Mouse (Mus musculus): ENCODE data around the gene Hist2h2bb.
"Not testable (repeated sequence)": the region's sequence is repeated elsewhere in the genome, so short reads cannot be mapped to it uniquely, and the experiment has no call there.

Hist2h2bb gene

GRCm38 (mm10) chr3:96266132-96266710, 3.3 kb upstream of the Hist2h2bb start:
- DNase-seq = no peak

DNA sequence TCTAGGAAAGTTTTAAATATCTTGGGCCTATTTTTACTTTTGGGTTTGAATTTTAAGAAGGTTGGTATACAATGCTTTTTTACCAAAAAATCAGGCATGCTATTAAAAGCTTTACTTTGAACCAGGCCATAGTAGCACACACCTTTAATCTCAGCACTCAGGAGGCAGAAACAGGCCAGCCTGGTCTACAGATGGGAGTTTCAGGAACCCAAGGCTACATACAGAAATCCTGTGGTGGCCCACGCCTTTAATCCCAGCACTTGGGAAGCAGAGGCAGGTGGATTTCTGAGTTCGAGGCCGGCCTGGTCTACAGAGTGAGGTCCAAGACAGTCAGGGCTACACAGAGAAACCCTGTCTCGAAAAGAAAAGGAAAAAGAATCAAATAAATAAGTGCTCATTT, 2.0 kb upstream of the Hist2h2bb start:
- DNase-seq = no peak

- DNase-seq = peak; percentile 64
These were observed 1.3 kb upstream of the Hist2h2bb start, which contains the start of gene Hist2h3b for GRCm38 (mm10) chr3:96268051-96268775. Gene Hist2h3b, plus strand, starts transcription at chr3:96268654.

DNA sequence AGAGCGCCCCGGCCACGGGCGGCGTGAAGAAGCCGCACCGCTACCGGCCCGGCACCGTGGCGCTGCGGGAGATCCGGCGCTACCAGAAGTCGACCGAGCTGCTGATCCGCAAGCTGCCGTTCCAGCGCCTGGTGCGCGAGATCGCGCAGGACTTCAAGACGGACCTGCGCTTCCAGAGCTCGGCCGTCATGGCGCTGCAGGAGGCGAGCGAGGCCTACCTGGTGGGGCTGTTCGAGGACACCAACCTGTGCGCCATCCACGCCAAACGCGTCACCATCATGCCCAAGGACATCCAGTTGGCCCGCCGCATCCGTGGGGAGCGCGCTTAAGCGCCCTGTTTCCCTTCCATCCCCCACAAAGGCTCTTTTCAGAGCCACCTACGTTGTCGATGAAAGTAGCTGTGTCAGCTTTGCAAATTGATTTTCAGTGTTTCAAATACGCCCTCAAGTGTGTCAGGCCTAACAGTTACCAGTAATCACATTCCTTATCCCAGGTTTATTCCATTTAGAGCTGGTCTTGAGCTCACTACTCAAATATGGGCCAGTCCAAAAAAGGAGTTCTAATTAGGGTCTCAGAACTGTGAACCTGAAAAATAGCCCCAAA, 675 bp upstream of the Hist2h2bb start:
- not testable (repeated sequence) for DNase-seq

DNA sequence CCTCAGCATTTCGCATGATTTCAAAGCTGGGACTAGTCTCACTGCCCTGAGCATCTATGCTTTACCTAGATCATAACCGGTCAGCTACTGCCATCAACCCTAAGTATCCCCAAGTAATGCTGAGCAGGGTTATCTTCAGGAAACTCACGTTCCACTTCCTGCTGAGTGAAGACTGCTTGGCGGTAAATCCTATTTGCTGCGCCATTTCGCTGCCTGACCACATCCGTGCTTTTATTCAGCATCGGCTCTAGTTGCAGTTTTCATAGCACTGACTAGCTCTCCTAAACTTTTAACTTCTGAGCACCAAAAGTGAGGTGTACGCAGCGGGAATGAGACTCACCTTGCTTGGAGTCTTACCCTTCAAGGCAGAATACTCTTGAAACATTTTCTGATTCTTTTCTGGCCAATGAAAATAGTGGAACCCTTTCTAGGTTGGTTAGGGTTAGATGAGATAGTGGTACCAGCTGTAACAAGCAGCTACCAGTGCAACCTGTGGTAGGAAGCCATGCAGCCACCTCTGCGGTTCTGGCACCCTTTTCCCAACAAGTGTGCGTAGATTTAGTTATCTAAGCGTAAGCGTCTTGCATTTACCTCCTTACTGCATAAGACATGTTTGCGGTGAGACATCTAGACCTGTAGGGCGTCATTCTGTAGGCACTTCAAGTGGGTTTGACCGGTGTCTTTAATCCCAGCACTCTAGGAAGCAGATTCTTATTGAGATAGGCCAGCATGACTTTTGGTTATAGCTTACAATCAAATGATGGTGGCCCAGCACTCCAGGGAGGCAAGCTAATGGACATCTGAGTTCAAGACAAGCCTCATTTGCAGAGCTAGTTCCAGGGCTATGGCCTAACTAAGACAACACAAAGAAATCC, 4.3 kb downstream of the Hist2h2bb start:
- DNase-seq = no peak

GRCm38 (mm10) chr3:96277428-96277799, 7.9 kb downstream of the Hist2h2bb start:
- DNase-seq = peak; percentile 51

- peak; percentile 92 for DNase-seq
These were observed 8.5 kb downstream of the Hist2h2bb start for GRCm38 (mm10) chr3:96277800-96278624.

- DNase-seq = no peak
These were observed 11.1 kb downstream of the Hist2h2bb start for GRCm38 (mm10) chr3:96280660-96281059.

- peak; percentile 43 for DNase-seq
These were observed 14.9 kb downstream of the Hist2h2bb start for GRCm38 (mm10) chr3:96284457-96284856.

- not testable (repeated sequence) for DNase-seq
These were observed 17.8 kb downstream of the Hist2h2bb start for GRCm38 (mm10) chr3:96287334-96287733.

- DNase-seq = no peak
These were observed 19.6 kb downstream of the Hist2h2bb start for GRCm38 (mm10) chr3:96289201-96289600.

DNA sequence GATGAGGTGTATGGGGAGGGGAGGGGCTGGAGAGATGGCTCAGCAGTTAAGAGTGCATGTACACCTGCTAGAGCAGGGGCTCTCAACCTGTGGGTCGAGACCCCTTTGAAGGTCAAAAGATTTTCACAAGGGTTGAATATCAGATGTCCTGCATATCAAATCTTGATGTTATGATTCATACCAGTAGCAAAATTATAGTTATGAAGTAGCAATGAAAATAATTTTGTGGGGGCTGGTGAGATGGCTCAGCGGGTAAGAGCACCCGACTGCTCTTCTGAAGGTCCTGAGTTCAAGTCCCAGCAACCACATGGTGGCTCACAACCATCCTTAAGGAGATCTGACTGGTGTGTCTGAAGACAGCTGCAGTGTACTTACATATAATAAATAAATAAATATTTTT, 21.2 kb downstream of the Hist2h2bb start:
- not testable (repeated sequence) for DNase-seq

DNA sequence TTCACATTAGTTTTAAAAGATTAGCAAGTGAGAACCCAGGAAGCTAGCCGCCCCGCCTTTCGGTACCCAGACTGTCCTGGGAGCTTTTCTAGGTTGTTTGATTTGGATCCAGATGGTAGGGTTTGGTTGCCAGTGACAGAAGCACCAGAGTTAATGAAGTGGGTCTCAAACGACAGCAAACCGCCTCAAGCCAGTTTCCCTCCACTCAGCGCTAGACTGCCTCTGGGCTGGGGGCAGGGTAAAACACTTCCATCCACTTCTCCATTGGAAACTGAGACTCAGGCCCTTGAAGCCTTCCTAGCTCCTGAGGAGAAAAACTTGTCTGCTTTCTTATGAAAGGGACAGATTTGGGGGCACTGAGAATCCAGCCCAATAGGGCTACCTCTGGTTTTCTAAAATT, 23.1 kb downstream of the Hist2h2bb start:
- no peak for DNase-seq

DNA sequence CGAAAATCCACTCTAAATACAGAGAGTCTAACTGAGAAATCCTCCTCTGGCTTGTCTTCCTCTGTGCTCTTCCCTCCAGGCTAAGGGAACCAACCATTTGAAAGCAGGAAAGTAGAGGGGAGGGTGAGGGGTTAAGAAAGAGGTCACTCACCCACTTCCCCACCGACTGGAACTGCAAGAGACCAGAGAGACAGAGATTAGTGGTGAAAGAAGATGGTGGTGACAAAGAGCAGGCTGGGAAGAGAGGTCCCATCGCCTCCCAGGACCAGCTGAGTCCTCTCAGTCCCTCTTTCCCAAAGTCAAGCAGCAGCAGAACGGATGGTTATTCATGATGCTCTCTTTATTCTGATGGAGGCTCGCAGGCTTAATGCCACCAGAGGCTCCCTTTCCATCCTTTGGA, 23.8 kb downstream of the Hist2h2bb start:
- DNase-seq = no peak

- no peak for DNase-seq
These were observed 24.2 kb downstream of the Hist2h2bb start, which contains the start of gene Fcgr1 for GRCm38 (mm10) chr3:96293787-96294186. Gene Fcgr1, minus strand, starts transcription at chr3:96293969.

GRCm38 (mm10) chr3:96298360-96298759, 28.8 kb downstream of the Hist2h2bb start:
- DNase-seq = no peak

- DNase-seq = no peak
These were observed 30.0 kb downstream of the Hist2h2bb start for GRCm38 (mm10) chr3:96299562-96299961.

DNA sequence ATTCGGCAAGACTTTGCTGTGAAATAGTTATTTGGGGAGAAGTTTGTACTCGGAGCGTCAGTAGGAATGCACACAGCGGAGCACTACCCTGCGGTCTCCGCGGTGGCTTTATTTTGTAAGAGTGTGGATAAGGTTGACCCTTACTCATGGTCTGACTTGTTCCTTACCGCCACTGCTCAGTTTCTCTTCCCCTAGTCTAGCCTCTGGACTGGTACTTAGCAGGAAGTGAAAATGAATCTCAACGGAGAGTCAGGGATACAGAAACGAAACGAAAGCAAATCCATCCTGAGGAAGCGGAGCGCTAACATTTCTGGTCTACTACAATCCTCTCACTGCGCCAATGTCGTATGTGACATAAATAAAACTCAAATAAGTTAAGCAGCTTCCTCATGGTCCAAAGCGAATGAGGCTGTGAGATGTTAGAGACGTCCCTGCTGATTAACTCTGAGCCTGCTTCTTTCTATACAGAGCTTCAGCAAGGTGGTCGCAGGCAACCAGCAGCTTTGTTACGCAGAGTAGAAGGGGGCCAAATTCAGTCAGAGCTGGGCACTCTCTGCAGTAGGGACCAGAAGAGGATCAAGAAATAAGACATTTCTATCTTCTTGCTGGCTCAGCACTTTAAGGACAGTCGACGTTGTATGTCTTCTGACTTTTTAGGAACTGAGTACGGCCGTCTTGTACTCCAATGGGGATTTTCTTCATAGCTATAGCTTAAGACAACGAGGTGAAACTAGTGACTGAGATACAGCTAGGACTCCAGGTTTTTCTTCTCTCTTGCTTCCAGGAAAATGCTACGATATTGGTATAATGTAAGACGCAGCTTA, 31.4 kb downstream of the Hist2h2bb start:
- DNase-seq = no peak

GRCm38 (mm10) chr3:96302076-96302475, 32.5 kb downstream of the Hist2h2bb start:
- DNase-seq = no peak

DNA sequence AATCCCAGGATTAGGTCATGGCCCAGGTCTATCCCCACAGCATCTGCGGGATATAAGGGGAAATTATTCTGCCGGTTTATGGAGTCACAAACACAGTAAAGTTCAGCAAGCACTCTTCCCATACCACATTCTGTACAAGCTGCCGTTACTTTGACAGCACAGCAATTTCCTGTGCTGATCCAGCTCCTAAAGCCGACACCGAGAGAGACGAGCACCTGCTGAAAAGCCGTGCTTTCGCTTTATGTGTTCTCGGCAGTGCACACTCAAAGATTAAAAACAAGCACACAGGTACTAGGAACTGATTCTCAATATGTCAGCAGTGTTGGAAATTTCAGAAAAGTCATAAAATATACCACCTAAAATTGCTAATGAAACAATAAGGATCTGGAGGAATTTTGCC, 37.0 kb downstream of the Hist2h2bb start:
- DNase-seq = no peak

DNA sequence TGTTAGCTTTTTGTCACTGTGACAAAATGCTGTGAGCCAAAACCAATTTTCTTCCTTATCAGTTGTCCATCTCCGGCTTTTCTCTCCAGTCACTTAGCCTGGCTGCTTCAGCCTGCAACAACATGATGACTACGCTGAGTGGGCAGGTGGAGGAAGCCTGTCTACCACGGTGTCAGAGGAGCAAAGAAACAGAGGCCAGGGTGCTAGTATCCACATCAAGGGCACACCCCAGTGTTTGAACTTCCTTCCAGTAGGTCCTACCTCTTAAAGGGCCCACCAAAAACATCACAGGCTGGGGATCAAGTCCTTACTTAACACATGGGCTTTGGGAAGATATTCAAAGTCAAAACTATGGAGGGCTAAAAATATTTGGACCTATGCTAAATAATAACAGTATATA, 39.9 kb downstream of the Hist2h2bb start:
- no peak for DNase-seq

All from right cerebral cortex, postnatal 4 days (tissue).